In genomic region chr5:116758687-116759086, GRCm38 (mm10) we compare ENCODE assay signal across 14 mouse cellular contexts.
DNase-seq lines count a peak whose midpoint lies in the region; ATAC-seq lines count a peak whose summit lies in the region.
"Had no signal": no experiment of that assay in that cellular context is flagged by ENCODE, and none has a peak within 500 bp of the region (broad histone marks: within the 10 kb centered on the region; RNA-seq: fewer than 3 reads in every experiment).

No protein-coding gene starts in this region.

- no peak overlapping the region for H3K9ac ChIP-seq in forebrain, embryonic 14.5 days (ENCODE audit: low read length)
- H3K9ac ChIP-seq in forebrain, embryonic 11.5 days (ENCODE audit: low read length) = no peak overlapping the region
- H3K9ac ChIP-seq in liver, embryonic 11.5 days (ENCODE audit: low read depth, low read length) = no peak overlapping the region
- H3K9ac ChIP-seq: limb, embryonic 15.5 days had no signal

- no peak overlapping the region for H3K4me2 ChIP-seq in forebrain, embryonic 14.5 days (ENCODE audit: low read length)
- no peak overlapping the region for H3K4me2 ChIP-seq in forebrain, embryonic 11.5 days (ENCODE audit: low read depth, low read length, severe bottlenecking)
- H3K4me2 ChIP-seq in liver, embryonic 11.5 days = no peak overlapping the region
- H3K4me2 ChIP-seq: limb, embryonic 15.5 days had no signal

- WGBS in forebrain, embryonic 14.5 days = 50% methylated on average over 14 of the region's 14 CpGs
- WGBS in forebrain, embryonic 11.5 days = 86% methylated on average over 14 of the region's 14 CpGs
- 79% methylated on average over 14 of the region's 14 CpGs for WGBS in liver, embryonic 11.5 days

- DNase-seq in forebrain, embryonic 14.5 days (ENCODE audit: low spot score) = peak; percentile 48
- no peak for DNase-seq in forebrain, embryonic 11.5 days (ENCODE audit: low spot score)
- DNase-seq in brain, adult 2 months (ENCODE audit: low read depth, low spot score) = peak; percentile 82
- peak; percentile 47 to 57 for DNase-seq in layer of hippocampus, adult 8-10 months (ENCODE audit: low spot score in 2 of 2)
- DNase-seq in right cerebral cortex, adult 2 months (ENCODE audit: low spot score in 2 of 2) = peak; percentile 32 to 41
- DNase-seq in lung, adult 18-20 months = no peak
- DNase-seq in spleen, postnatal 4 days (ENCODE audit: low spot score in 2 of 2) = no peak
- no peak for DNase-seq in liver, embryonic 11.5 days (ENCODE audit: low spot score)
- DNase-seq: heart, postnatal 4 days; thymus, adult 18-20 months had no signal

- H3K4me3 ChIP-seq in forebrain, embryonic 14.5 days (ENCODE audit: low read depth, low read length) = no peak overlapping the region
- no peak overlapping the region for H3K4me3 ChIP-seq in forebrain, embryonic 11.5 days (ENCODE audit: low read depth, low read length)
- H3K4me3 ChIP-seq in liver, embryonic 11.5 days (ENCODE audit: low read depth, low read length) = no peak overlapping the region
- H3K4me3 ChIP-seq: limb, embryonic 15.5 days had no signal

- H3K9me3 ChIP-seq in forebrain, embryonic 14.5 days (replicated peaks; ENCODE audit: control insufficient read depth, low read length) = no peaks in the 10 kb centered on the region
- no peaks in the 10 kb centered on the region for H3K9me3 ChIP-seq in forebrain, embryonic 11.5 days (ENCODE audit: control insufficient read depth, low read length)
- peaks cover 8% of the 10 kb centered on the region for H3K9me3 ChIP-seq in liver, embryonic 11.5 days (ENCODE audit: control insufficient read depth, low read length)
- H3K9me3 ChIP-seq: limb, embryonic 15.5 days had no signal

- no peaks in the 10 kb centered on the region for H3K27me3 ChIP-seq in forebrain, embryonic 14.5 days (replicated peaks; ENCODE audit: control insufficient read depth, insufficient read depth, low read length)
- H3K27me3 ChIP-seq in forebrain, embryonic 11.5 days (ENCODE audit: control insufficient read depth, insufficient read depth, low read length) = no peaks in the 10 kb centered on the region
- no peaks in the 10 kb centered on the region for H3K27me3 ChIP-seq in liver, embryonic 11.5 days (replicated peaks; ENCODE audit: control insufficient read depth, insufficient read depth, low read length)
- H3K27me3 ChIP-seq: limb, embryonic 15.5 days had no signal

- H3K27ac ChIP-seq in forebrain, embryonic 14.5 days (ENCODE audit: low read depth, low read length) = no peak overlapping the region
- H3K27ac ChIP-seq in forebrain, embryonic 11.5 days (ENCODE audit: low read depth, low read length) = no peak overlapping the region
- no peak overlapping the region for H3K27ac ChIP-seq in liver, embryonic 11.5 days (ENCODE audit: low read depth, low read length)
- H3K27ac ChIP-seq: kidney, postnatal 0 days; limb, embryonic 15.5 days had no signal

- no peak for ATAC-seq in forebrain, embryonic 14.5 days
- ATAC-seq in forebrain, embryonic 11.5 days (replicated peaks; ENCODE audit: low FRiP score) = no peak
- ATAC-seq in liver, embryonic 11.5 days (replicated peaks; ENCODE audit: low FRiP score) = no peak
- ATAC-seq: inflammation-experienced regulatory T-cells, adult 6 months; lung, postnatal 0 days had no signal

- H3K36me3 ChIP-seq in forebrain, embryonic 14.5 days (ENCODE audit: control insufficient read depth, insufficient read depth, low read length) = no peaks in the 10 kb centered on the region
- H3K36me3 ChIP-seq in forebrain, embryonic 11.5 days (ENCODE audit: control insufficient read depth, insufficient read depth, low read length) = no peaks in the 10 kb centered on the region
- no peaks in the 10 kb centered on the region for H3K36me3 ChIP-seq in liver, embryonic 11.5 days (ENCODE audit: control insufficient read depth, insufficient read depth, low read length)
- H3K36me3 ChIP-seq: limb, embryonic 15.5 days had no signal

- H3K4me1 ChIP-seq in forebrain, embryonic 14.5 days (ENCODE audit: control insufficient read depth, insufficient read depth, low read length) = no peaks in the 10 kb centered on the region; the same call in 1 of the 2 replicates
- no peaks in the 10 kb centered on the region for H3K4me1 ChIP-seq in forebrain, embryonic 11.5 days (replicated peaks; ENCODE audit: control insufficient read depth, insufficient read depth, low read length)
- no peaks in the 10 kb centered on the region for H3K4me1 ChIP-seq in liver, embryonic 11.5 days (replicated peaks; ENCODE audit: control insufficient read depth, insufficient read depth, low read length)
- H3K4me1 ChIP-seq: limb, embryonic 15.5 days had no signal

Comparison
In these comparisons a context has a peak if more than half of its experiments do, and no peak if none do; other contexts are left out.
1. DNase-seq: peak in forebrain, embryonic 14.5 days (single experiment), brain, adult 2 months (single experiment), layer of hippocampus, adult 8-10 months (2 of 2) and right cerebral cortex, adult 2 months (2 of 2); none in forebrain, embryonic 11.5 days (single experiment), lung, adult 18-20 months (0 of 2), spleen, postnatal 4 days (0 of 2) and liver, embryonic 11.5 days (single experiment).